Mouse (Mus musculus) cortical plate, adult 2 months (tissue): Measurements from ENCODE around the gene Cradd.

Experiments used
- CTCF ChIP-seq: fragments of 200-500 bp; IDR thresholded peaks from 2 replicates; pipeline ENCODE4 v1.5.1; 2011; ENCODE audit warnings: mild to moderate bottlenecking, control low read depth, low read length; ENCODE audit not compliant: insufficient read depth; ENCODE audit errors: extremely low read depth
- POLR2A ChIP-seq: fragments of 200-500 bp; IDR thresholded peaks from 2 replicates; pipeline ENCODE4 v1.6.1; 2011; ENCODE audit warnings: mild to moderate bottlenecking, low read length, control low read depth; ENCODE audit not compliant: insufficient read depth; ENCODE audit errors: extremely low read depth

DNA sequence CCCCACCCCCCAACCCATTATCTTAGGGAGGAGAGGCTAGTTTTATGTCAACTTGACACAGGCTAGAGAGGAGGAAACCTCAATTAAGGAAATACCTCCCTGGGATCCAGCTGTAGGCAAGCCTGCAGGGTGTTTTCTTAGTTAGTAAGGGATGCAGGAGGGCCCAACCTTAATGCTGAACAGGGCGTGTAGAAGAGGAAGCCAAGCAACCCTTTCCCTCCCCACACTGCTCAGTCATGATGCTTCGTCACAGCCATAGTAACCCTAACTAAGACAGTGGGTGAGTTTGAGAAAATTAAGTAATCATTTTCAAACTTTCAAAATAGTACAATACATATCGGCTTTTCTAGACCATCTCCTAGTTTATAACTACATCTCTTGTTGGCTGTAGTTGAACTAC, 143.0 kb downstream of the Cradd start:
- TF ChIP-seq CTCF: no peak
- TF ChIP-seq POLR2A: no peak
